Mouse (Mus musculus) layer of hippocampus, adult 18-20 months (tissue): ENCODE results near the gene Tecpr2. TPM values are rescaled to one million over a fixed set of nuclear protein-coding genes. Genes with fewer than 3 reads are reported as not detected.
A peak's percentile ranks its signal among the peaks of the same experiment; 100 is the strongest.

Source experiments
- DNase-seq, 2 experiments: peaks; one replicate each; pipeline ENCODE4 v3.0.0; 2022; ENCODE audit warnings: low spot score in 2 of 2
- total RNA-seq, 2 experiments: library from RNA; stranded (reverse); gene quantifications; 2 replicates each; pipeline ENCODE4 v1.2.3; 2021

The Tecpr2 gene
- total RNA-seq, 2 experiments from 2014 or later: 41.1 to 42.3 TPM

- no peak for DNase-seq
Observed at GRCm38 (mm10) chr12:110861256-110861655, 27.8 kb upstream of the Tecpr2 start.

- DNase-seq: no peak
Observed at GRCm38 (mm10) chr12:110864008-110864407, 25.1 kb upstream of the Tecpr2 start.

GRCm38 (mm10) chr12:110865571-110865970 is 23.5 kb upstream of the Tecpr2 start:
- DNase-seq: no peak

GRCm38 (mm10) chr12:110865989-110866388 is 23.1 kb upstream of the Tecpr2 start:
- DNase-seq: peak in 1 of 2 experiments; percentile 46

GRCm38 (mm10) chr12:110870107-110870506 is 19.0 kb upstream of the Tecpr2 start:
- no peak for DNase-seq

GRCm38 (mm10) chr12:110871247-110871646 is 17.8 kb upstream of the Tecpr2 start:
- DNase-seq: no peak

GRCm38 (mm10) chr12:110875351-110875750 is 13.7 kb upstream of the Tecpr2 start:
- DNase-seq: no peak

- DNase-seq: no peak
Observed at GRCm38 (mm10) chr12:110882291-110882690, 6.8 kb upstream of the Tecpr2 start.

GRCm38 (mm10) chr12:110885251-110885650 is 3.8 kb upstream of the Tecpr2 start:
- no peak for DNase-seq

- DNase-seq: no peak
Observed at GRCm38 (mm10) chr12:110888106-110888505, 958 bp upstream of the Tecpr2 start.

GRCm38 (mm10) chr12:110888606-110889005 is 458 bp upstream of the Tecpr2 start:
- peak in 1 of 2 experiments; percentile 27 for DNase-seq

- no peak for DNase-seq
Observed at GRCm38 (mm10) chr12:110891887-110892286, 2.8 kb downstream of the Tecpr2 start.

- DNase-seq: peak in 1 of 2 experiments; percentile 30
Observed at GRCm38 (mm10) chr12:110902106-110902505, 13.0 kb downstream of the Tecpr2 start.

- no peak for DNase-seq
Observed at GRCm38 (mm10) chr12:110903536-110903935, 14.5 kb downstream of the Tecpr2 start.

- no peak for DNase-seq
Observed at GRCm38 (mm10) chr12:110907845-110908244, 18.8 kb downstream of the Tecpr2 start.

- peak in 1 of 2 experiments; percentile 52 for DNase-seq
Observed at GRCm38 (mm10) chr12:110909962-110910361, 20.9 kb downstream of the Tecpr2 start.

GRCm38 (mm10) chr12:110915761-110916160 is 26.7 kb downstream of the Tecpr2 start:
- DNase-seq: no peak

- no peak for DNase-seq
Observed at GRCm38 (mm10) chr12:110920254-110920653, 31.2 kb downstream of the Tecpr2 start.

- no peak for DNase-seq
Observed at GRCm38 (mm10) chr12:110921572-110921971, 32.5 kb downstream of the Tecpr2 start.

- peak in 1 of 2 experiments; percentile 47 for DNase-seq
Observed at GRCm38 (mm10) chr12:110932820-110933219, 43.8 kb downstream of the Tecpr2 start.

- DNase-seq: peak; percentile 76 to 93
Observed at GRCm38 (mm10) chr12:110935983-110936620, 47.0 kb downstream of the Tecpr2 start.

GRCm38 (mm10) chr12:110937496-110937895 is 48.4 kb downstream of the Tecpr2 start:
- DNase-seq: no peak

- no peak for DNase-seq
Observed at GRCm38 (mm10) chr12:110939385-110939784, 50.3 kb downstream of the Tecpr2 start.
